Mouse (Mus musculus) adrenal gland, postnatal 10 days (tissue): ENCODE results near the gene Tubd1. TPM values are rescaled to one million over a fixed set of nuclear protein-coding genes. Genes with fewer than 3 reads are reported as not detected.
A peak's percentile ranks its signal among the peaks of the same experiment; 100 is the strongest.

Experiments used
- DNase-seq: peaks from one replicate; pipeline ENCODE4 v3.0.0; 2021; ENCODE audit warnings: mixed read lengths
- microRNA-seq: library from miRNA; unstranded; fragments of <30 nt; microRNA quantifications from one replicate; pipeline ENCODE4 v1.2.0, GENCODE M21; 2021
- total RNA-seq, 2 experiments: library from RNA; stranded (reverse); gene quantifications; 2 replicates each; pipeline ENCODE4 v1.2.3; 2021

Gene Tubd1
- total RNA-seq, 2 experiments from 2014 or later = 7.5 to 8.2 TPM

DNA sequence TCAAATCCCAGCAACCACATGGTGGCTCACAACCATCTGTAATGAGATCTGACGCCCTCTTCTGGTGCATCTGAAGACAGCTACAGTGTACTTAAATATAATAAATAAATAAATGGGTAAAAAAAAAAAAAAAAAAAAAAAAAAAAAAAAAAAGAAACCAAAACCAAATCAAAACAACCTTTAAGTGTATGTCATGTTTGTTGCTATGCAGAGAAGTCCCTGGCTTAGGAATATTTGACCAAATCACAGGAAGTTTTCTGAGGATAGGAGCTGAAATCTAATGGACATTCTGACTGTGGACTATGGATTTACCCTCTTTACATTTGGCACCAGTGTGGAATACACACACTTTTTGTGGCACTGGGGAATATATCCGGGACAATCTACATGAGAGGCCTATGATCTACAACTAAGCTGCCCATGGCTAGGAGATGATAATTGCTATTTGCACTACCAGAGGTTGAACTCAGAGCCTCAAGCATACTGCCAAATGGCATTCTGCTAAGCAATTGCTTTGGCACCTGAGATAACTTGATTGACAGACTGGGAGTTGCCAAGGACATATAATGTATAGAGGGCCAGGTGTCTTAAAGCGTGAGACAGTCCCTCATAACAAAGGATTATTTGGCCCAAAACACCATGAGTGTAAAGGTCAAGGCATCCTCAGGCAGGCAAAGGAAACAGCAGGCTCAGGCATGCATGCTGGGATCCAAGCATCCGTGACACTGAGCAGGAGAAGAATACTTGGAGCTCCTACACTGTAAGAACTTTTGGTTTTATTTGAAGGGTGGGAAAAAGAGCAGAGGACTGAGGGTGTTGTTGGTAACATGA is 54.8 kb downstream of the Tubd1 start:
- DNase-seq = no peak

DNA sequence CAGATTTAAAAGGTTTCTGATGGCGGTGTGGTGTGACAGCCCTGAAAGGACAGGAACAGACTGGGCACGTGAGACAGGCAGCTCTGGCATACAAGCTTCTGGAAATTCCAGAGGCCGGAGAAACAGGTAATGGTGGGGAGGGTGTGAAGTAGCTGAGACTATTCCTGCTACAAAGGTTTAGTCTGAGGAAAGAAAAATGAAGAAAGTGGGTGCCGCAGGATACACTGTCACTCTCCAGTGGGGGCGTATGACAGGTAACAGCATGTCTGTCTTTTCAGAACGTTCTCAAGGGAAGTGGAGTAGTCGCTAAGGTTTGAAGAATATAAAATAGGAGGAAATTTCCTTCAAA is 55.4 kb downstream of the Tubd1 start:
- DNase-seq = no peak

DNA sequence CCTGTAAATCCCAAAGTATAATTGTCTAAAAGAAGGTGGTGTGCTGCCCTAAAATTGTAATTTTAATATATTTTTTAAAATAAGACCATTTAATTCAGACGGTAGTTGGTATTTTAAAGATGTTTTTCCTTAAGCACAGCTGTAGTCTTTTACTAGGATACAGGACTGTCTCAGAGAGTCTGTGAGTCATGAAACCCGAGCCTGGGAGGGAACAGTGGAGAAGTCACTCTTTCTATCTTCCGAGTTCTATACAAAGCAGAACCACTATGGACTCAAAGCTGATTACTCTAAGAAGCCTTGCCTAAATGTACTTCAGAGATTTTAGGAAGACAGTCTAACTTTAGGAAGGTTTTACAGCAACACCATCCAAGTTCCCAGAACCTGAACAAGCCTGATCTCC is 57.3 kb downstream of the Tubd1 start:
- no peak for DNase-seq

DNA sequence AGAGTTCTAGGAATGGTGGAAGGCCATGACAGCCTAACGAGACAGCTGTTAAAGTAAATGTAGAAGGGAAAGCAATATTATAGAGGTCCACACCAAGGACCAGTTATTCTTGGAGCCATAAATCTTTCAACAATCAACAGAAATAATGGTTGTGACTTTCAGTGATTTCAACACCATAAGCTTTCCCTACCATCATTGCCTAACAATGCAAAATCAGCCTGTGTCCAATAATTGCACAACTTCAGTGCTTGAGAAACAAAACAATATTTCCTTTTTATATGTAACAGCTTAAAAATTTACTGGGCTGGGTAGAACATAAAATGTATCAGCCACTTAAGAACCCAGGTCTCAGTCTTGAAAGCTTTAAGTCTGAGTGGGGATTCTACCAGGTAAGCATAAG is 58.9 kb downstream of the Tubd1 start:
- no peak for DNase-seq

DNA sequence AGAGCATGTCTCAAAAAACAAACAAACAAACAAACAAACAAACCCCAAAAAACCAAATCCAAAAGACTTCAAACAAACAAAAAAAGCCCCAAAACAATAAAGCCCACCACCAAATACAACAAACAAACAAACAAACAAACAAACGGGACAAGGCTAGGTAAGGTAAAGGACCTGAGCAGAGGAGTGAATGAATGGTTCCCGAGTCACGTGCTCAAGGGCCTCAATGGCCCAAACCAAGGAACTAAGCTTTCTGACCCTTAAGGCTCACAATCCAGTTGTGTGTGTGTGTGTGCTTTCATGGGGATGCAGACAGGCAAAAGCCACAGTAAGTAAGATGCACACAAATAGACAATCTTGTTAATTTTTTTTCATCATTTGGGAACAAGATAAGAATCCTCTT is 59.5 kb downstream of the Tubd1 start:
- DNase-seq = no peak

DNA sequence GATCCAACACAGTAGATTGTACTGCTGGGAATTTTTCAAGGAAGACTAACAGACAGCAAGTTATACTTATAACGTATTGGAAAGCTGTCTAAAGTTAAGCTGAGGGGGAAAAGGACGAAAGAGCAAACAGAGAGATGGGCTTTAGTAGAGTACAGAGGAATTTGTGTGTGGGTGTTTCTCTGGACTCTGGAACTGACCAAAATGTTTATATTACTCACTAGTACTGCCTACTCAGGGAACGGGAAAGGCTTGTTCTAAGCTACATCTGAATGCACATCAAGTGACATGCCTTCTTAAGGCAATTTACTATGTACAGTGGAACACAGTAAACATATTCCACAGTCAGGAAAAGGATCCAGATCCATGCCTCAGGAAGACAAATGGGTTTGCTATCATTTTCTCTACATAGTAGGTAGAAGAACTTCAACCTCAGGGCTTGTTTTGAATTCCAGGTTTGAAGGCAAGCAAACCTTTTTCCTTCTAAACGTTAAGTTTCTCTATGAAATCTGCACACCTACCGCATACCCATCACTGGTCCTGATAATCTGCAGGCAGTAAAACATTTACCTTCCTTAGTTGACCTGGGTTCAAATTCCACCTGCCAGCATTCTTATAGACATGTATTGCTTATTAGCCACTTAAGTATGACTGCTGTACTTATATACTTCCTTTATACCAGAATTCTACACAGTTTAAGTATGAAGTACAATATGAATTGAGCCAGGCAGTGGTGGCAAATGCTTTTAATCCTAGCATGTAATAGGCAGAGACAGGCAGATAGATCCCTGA is 60.1 kb downstream of the Tubd1 start:
- no peak for DNase-seq

DNA sequence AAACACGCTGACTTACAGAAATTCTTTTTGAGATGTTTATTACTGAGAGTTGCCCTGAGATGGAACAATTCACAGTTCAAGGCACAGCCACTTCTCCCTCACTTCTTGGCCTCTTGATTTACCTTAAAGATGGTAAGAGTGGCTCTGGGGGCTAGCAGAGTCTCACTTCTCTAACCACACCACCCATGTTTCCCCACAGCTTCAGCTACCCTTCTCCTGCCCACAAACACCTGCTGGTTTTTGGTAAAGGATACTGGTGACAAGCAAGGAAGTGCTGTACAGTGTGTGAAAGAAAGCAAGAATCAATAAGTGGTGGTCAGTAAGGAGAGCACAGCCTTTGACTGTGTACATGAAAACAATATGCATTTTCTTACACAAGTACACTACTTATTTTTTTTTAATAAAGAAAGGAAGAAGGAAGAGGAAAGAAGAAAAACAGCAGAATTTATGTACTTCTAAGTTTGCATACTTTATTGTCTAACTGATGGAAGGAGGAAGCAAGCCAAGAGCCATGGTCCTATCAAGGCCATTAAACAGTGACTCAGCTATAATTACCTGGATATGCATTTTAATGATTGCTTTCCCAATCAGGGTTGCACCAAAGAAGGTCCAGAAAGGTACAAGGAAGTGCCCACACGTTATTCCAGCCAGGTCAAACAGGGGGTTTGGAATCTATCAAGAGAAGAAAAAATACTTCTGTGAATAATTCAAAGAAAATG is 62.0 kb downstream of the Tubd1 start:
- no peak for DNase-seq

DNA sequence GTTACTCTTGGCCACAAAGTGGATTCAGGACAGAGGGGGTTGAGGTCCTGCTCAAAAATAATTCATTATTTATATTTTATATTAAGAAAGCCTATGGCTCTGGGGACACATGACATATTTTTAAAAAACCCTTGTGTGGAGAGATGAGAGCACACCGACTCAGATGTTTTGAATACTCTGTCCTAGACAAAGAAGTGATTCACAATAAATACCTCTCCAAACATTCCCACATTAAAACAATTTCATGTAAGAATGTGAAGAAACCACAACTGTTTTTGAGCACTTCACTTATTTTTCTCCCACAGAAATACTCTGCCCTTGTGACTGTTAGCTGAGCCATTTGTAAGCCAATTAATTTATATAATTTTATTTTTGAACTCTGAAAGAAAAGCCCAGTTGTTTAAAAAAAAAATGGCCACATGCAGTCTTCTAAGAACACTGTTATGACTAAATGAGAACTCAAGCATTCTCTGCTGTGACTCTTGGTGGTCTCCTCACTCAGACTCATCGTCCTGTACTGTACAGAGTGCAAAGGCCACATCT is 63.1 kb downstream of the Tubd1 start:
- DNase-seq = no peak

DNA sequence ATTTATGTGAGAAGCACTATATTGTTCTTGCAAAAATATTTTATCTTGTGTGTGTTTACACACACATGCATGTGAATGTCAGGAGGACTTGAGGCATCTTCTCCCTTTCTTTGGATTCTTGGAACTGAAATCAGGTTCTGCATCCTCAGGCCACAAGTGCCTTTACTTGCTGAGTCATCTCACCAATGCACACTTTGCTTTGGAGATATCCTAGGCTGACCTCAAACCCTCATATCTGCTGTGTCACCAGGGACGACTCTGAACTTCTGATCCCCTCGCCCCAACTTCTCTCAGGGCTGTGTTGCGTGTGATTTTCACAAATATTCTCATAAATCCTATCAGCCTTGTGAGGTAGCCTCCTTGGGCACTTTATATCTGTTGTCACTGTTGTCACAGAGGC is 65.4 kb downstream of the Tubd1 start:
- no peak for DNase-seq

DNA sequence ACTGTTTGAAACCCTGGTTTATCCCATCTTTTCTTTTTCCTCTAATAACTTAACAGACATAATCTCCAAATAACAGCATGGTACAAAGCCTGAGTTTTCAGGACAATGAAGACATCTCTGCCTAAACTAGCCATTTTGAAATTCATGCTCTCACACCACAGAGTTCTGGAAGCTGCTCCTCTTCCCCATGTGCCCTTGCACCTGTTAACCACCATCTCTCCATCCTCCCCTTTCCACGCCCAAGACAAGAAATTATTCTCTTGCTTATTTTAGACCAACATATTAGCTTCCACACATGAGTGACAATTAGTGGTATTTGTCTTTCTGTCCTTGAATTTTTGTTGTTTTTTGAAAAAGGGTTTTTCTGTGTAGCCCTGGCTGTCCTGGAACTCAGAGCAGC is 67.2 kb downstream of the Tubd1 start:
- DNase-seq = no peak

DNA sequence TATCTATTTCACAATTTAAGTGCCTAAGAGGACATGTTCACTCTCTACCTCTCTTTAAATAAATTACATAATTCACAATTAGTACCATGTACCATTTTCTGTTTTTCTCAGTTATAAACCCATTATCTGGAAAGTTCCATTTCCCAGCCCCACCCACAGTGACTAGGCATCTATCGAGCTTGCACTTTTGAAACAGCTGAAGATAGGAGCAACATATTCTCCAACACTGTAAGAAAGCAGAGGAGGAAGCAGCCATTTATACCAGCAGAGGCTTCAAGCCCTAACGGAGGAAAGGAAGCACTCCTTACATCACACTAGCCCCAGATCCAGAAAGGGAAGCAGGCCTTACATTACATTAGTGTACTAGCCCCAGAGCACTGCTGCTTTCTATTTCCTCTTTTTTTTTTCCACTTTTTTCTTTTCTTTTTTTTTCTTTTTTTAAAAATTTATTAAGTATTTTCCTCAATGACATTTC is 69.3 kb downstream of the Tubd1 start:
- no peak for DNase-seq

DNA sequence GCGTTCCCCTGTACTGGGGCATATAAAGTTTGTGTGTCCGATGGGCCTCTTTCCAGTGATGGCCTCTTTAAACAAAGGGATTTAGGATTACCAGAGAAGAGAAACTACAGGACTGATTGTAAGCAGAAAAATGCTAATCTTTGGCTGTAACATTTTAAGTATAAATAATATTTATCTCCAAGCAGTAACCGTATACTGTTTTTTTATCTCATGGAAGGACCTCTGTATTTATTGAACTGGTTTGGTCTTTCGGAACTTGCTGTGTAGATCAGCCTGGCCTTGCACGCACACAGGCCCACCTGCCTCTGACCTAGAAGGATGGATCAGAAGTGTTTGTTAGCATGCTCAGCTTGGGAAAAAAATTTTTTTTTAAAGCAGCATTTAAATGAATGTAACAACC is 69.8 kb downstream of the Tubd1 start:
- no peak for DNase-seq

Small RNAs within 50 kb of the gene (microRNA-seq; reads per million reads assigned to microRNA genes)
- gene Mir21a = 19,313 reads per million, percentile 96 among the genes with 10 or more reads in this experiment

Other genes with a start within 250 kb of the Tubd1 start
- gene Med13, start 187.4 kb upstream of the Tubd1 start, total RNA-seq = 10 to 100 TPM; 49.4 to 55.0 TPM
- gene Rnft1, start 60.3 kb upstream of the Tubd1 start, total RNA-seq = 10 to 100 TPM; 37.2 to 37.7 TPM
- gene Rps6kb1, start 186 bp upstream of the Tubd1 start, total RNA-seq = 10 to 100 TPM; 33.3 to 37.8 TPM
- 100 to 1,000 TPM in 1 of 2 experiments, 10 to 100 TPM in 1; 95.7 to 104 TPM for gene Vmp1, start 138.8 kb downstream of the Tubd1 start, total RNA-seq
- gene Ptrh2, start 139.0 kb downstream of the Tubd1 start, total RNA-seq = 10 to 100 TPM; 17.7 to 19.0 TPM
- gene Cltc, start 212.6 kb downstream of the Tubd1 start, total RNA-seq = 100 to 1,000 TPM; 204 to 229 TPM